Mouse (Mus musculus): ENCODE results near the gene Lag3.
A peak's percentile ranks its signal among the peaks of the same experiment; 100 is the strongest.

Gene Lag3

DNA sequence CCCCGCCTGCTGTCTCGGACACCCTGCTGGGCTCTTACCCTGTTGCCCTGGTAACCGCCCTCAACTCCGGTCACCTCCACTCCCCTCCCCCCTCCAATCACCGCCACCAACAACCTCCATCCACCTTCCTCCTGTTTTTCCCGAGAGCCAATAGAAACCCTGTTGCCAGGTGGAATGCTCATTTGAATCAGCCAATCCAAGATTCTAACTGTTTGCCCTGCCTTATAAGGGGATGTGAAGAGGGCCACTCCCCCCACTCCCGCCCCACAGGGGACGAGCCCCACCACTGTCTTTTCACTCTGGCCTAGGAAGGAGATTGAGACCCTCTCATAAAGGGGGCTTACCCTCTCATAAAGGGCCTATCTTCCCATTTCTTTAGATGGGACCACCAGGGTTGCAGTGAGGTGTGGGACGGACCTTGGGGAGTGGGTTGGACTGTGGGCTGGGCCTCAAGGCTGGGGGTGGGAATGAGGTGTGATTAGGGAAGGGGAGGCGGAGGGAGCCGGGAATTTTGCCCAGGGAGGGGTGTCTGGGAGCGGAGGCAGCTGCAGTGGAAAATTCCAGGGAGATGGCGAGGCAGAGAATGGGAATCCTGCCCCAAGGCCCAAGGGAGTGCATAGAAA is 8.3 kb upstream of the Lag3 start, which contains the start of gene Ptms:
Gene Ptms (minus strand): TSS at position 409 of the 623 bp plus-strand sequence.
- DNase-seq (ENCODE audit: low spot score) = peak; percentile 98

DNA sequence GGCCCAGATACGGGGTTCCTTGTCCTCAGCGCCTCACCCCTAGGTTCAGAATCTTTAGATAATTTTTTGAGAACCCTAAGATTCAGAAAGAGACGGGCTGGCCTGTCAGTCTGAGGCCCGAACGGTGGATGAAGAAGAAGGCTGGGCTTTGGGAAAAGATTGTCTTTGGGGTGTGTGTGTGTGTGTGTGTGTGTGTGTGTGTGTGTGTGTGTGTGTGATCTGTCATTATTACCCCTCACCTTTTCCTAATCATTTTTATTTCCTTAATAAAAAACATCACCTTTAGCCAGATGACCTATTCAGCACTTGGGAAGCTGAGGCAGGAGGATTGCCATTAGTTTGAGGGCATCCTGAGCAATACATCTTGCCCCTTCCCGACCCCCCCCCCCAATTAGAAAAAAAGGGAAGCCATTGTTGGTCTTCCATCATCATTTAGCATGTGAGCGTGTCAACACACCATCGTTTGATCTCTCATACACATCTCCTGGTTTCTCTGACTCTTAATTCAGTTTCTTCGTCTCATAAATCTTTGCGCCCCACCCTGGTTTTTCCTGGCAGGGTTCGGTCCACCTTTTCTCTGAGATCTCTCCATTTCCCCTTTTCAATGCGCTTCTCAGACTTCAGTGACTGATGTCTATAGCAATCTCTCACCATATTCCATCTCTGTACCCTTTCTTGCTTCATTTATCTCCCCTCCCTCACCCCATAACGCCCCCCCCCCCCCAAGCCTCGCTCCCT is 7.6 kb upstream of the Lag3 start:
- DNase-seq (ENCODE audit: low spot score) = no peak

DNA sequence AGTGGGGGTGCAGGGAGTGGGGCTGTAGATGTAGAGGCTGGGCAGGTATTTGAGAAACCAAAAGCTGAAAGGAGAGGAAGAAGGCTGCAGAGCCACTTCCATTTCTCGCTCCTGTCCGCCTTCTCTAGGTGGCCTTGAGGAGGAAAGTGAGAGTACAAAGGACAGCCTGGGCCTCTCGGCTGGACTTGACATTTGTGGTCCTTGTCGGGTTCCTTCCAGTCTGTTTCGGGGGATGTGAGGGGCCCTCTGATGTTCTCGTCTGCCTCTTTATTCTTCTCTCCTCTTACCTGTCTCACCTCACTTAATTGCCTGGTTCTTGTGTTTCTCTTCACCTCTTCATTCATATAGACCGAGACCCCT is 6.8 kb upstream of the Lag3 start:
- DNase-seq (ENCODE audit: low spot score) = no peak

DNA sequence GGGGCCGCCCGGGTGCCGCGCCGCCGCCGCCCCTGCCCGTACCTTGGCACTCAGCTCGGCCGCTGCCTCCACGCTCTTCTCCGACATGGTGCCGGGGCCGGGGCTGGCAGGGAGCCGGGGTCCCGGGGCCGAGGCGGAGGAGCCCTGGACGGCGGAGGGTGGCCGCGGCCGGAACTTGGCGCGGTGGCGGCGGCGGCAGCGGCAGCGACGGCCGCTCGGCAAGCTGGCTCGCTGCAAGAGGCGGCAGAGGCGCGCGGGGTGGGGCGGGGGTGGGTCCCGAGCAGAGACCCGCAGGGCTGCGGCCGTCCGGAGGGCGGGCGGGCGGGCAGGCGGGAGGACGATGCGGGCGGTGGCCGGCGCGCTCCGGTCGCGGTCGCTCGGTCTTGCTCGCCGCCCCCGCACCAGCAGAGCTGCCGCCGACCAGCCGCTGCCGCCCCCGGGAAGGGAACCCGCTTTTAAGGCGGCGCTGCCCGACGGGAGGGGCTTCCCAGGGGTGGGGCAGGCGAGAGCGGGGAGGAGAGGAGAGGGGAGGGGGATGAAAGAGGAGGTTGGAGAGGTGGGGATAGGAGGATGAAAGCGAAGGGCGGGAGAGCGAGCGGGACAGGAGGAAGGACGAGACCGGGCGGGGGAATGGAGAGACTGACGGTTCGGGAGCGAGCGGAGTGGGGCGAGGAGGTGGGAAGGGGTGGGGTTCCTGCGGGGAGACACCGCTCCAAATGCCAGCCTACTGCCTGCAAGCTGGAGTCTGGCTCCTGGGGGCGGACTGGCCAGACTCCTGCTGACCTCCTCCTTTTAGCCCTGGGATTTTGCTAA is 6.2 kb upstream of the Lag3 start:
- peak; percentile 98 for DNase-seq (ENCODE audit: low spot score)

DNA sequence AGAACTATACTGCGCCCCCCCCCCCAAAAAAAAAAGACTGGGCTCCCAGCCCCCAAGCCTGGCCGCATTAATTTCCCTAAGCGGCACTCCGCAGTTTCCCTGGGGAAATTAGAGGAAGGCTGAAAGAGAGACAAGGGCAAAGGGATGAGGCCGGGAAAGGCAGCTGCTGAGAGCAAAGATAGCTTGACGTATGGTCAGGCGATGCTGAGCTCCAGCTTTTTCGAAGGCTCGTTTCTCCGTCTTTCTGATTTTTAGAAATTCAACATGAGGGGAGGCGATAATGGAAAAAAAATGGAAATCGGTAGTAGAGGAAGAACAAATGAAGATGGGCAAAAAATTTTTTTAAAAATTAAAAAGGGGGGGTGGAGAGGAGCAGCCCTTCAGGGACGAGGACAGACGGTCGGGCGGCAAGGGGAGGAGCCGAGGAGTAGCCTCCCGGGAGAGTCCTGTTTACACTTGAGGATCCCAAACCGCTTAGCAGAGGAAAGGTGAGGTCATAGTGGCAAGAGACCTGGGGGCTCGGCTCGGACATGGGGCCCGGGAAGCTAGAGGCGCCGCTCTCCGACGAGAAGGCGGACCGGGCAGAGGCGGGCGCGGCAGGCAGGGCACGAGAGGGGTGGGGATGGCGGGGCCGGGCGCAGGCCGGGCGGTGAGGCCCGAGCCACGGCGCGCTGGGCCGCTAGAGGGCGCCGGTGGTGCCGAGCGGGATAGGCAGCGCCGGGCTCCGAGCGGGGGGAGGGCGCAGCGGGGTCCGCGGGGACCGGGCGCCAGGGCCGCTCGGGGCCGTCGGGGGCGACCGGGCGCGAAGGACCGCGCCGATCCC is 5.4 kb upstream of the Lag3 start:
- peak; percentile 87 for DNase-seq (ENCODE audit: low spot score)

DNA sequence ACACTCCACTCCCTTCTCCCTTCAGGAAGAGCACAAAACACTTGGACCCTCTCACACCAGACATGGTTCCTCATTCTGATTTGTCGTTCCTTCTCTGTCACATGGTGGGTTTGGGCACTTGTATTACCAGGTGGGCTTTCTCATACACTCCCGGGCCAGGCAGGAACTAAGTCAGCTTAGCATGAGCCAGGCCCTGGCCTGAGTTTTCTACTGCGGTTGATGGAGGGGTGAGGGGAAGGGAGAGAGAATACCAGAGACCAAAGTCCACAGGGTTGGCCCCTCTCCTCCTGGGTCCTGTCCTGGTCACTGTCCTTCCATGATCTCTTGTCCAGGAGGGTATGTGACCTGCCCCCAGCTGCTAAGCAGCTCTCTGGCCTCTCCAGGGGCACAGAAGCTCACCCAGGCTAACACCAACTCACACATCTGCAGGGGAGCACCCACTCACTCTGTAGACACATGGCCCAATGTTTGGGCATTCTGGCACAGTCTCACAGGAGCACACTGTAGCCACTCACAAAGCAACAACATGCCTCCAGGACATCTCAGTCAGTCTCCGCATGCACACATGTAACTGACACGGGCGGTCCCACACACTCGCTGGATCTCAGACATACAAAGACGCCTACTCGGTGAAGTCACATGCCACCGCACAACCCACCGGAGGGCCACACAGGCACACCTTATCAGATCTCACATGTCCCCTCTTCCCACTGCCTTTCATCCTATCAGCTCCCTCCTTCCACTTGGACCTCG is 4.6 kb upstream of the Lag3 start:
- DNase-seq (ENCODE audit: low spot score) = peak; percentile 77

DNA sequence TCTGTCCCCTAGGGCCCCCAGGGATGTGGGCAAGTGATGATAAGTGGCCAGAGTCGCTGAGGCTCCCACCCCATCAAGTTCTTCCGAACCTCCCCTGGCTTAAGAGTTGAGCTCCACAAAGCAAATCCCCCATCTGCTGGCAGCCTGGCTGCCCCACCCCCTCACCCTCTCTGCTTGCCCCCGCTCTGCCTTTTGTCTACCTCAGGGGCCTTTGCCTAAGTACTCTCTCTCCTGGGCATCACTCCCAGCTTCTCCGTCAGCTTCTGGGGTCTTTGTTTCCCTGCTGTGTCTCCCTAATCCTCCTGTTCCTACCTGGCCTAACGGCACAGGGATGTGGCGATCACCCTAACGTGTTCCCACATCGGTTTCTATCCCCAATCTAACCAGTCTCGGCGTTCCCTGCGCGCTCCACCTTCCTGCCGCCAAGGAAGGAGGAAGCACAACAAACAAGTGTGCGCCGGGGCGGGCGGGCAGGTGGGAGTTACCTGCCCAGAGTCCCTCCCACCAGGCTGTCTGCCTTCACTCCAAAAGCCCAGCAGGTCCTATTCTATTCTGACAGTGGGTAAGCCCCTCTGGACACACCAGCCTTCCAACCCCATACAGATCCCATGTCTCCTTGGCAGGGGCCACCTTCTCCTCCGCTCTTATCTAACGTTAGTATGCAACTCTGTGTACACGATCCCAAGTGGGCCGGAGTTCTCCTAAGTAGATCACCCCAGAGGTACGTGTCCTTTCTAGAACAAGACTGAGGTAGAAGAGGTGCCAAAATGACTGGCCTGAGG is 3.8 kb upstream of the Lag3 start:
- peak; percentile 73 for DNase-seq (ENCODE audit: low spot score)

DNA sequence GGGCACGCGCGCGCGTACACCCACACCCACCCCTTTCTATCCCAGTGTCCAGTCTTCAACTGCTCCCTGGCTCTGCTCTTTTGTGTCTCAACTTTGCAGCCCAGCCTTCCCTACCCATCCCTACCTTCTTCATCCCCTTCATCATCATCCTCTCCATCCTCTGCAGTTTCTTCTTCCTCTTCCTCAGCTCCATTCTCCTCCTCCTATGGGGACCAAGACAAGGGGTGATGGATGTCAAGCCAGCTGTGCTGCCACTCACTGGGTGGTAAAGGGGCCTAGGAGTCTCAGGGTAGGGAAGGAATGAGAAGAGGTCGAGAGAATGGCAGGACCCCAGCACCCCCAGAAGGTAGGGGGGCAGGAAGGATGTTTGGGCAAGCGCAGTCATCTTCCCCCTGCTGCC is 3.0 kb upstream of the Lag3 start:
- no peak for DNase-seq (ENCODE audit: low spot score)

DNA sequence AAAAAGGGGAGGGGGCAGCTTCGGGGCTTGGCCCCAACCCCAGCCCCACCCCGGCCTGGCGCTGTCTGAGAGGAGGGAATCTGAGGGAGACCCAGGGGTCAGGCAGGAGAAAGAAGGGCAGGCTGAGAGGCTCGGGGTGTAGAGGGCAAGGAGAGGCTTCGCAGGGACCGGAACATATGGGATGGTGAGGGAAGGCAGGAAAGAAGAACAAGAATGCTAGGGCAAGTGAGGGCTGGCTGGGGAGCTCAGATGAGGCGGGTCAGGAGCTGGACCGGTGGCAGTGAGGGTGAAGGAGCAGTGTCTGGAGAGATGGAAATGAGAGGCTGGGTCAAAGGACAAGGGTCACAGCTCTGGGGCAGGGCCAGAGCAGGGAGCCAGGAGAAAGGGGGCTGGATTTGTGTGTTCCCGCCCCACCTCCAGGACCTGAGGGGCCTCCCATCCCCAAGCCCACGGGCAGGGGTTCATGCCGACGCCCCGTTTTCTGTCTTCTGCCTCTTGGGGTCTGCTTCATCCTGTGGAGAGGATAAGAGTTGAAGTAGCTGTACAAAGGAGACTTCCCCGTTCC is 2.3 kb upstream of the Lag3 start:
- DNase-seq (ENCODE audit: low spot score) = peak; percentile 83

DNA sequence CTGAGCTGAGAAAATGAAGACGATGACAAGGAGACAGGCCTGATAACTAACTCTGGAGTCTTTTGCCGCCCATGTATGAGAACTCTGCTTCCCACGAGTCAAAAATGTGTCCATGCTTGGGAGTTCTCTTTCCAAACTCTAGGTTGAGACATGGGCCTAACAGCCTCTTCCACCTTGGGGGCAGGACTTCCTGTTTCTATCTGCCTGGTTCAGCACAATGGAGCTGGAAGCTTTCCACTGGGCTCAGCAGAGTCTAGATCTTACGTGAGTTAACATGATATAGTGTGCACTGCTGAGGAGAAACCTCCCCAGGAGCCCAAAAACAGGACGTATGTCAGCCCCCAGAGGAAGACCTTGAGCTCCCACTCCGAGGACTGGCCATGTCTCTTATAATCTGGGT is 1.7 kb upstream of the Lag3 start:
- no peak for DNase-seq (ENCODE audit: low spot score)

DNA sequence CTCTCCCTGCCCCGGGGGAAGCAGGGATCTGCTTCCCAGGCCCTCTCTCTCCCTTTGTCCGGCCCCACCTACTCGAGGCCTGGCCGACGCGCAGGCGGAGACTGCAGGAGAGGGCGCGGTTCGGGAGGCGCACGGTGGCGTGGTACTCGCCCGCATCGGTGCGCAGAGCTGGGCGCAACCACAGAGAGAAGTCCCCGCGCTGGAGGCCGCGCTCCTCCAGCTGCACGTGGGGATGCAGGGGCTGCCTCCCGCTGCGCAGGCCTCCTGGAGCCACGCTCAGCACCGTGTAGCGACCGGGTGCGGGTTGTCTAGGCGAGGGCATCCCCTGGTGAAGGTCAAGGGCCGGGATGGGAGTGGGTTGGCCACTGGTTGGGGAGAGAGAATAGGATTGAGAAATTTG is 1.5 kb downstream of the Lag3 start:
- no peak for DNase-seq (ENCODE audit: low spot score)

DNA sequence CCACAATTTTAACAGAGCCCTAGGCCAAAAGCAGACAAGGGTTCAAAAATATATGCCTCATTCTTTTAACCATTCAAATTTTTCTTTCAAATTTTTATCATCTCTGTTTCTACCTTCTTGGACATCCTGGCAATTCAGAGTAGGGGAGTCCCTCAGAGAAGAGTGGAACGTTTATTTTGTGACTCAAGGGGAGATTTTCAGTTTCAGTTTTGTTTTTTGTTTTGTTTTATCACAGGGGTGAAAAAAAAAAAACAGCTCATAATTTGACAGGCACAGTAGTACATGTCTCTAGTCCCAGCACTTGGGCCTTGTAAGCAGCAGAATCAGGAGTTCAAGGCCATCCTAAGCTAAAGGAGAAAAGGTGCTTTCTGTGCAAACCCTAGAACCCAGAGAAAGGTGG is 3.7 kb downstream of the Lag3 start:
- no peak for DNase-seq (ENCODE audit: low spot score)

DNA sequence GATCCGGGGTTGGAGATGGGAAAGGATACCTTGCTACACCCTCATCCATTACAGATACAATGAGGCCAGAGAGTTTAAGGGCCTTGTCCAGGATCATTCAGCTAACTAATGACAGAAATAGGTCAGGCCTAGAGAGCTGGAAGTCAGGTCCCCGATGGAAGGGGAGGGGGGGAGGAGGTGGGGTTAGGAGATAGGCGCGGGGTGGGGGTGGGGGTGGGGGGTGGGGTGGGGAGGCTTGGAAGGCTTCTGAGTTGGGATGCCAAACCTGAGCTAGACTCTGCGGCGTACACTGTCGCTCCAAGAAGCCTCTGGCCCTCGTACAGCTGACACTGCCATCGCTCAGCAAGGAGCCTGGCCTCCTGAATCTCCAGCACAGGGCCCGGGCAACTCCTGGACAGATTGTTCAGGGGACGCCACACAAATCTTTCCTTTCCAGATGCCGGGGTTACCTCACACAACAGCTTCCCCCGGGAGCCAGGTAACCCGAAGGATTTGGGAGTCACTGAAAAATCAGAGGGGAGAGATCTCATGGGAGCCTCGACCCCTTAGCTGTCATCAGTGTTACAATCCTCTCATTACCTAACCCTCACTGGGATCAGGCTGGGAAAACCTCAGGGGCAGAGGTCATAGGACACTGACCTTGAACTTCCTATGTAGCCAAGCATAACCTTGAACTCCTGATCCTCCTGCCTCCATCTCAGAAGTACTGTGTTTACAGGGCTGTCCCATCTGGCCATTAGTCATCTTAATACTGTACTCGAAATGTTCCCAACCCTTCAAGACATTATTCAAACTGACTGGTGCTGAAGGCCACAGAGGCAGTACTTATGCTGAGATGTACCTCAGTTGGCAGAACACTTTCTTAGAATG is 6.3 kb downstream of the Lag3 start:
- no peak for DNase-seq (ENCODE audit: low spot score)

DNA sequence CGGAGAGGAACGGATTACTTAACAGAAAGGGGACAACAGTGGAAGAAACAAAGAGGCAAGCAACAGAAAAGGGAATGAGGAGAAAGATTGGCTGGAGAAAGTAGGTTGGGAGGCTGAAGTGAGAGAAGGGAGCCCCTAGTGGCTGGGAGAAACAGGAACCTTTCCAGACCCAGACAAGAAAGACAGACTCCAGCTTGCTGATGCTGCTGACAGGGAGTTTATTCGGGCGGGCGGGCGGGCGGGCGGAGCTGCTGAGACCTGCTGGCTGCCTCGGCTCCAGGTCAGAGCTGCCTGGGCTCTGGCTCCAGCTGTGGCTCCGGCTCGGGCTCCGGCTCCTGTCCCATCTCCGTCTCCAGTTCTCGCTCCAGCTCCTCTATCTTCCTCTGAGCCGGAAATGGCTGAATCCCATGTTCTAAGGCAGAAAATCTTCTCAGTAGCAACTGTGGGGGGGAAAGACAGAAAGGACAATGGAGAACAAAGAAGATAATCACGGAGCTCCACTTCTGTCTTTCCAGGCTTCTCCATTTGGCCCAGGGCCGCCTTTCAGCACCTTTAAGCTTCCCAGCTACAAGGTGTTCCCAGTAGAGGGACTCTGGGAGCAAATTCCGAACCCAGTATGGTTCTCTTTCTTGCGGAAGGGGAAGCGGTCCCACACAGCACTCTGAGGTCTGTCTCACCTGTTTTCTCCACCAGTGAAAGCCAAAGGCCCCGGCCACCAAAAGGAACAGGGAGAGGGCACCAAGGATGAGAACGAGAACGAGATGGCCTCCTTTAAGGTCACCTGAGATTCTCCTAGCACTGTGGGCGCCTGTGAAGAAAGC is 7.1 kb downstream of the Lag3 start:
- DNase-seq (ENCODE audit: low spot score) = peak; percentile 86

DNA sequence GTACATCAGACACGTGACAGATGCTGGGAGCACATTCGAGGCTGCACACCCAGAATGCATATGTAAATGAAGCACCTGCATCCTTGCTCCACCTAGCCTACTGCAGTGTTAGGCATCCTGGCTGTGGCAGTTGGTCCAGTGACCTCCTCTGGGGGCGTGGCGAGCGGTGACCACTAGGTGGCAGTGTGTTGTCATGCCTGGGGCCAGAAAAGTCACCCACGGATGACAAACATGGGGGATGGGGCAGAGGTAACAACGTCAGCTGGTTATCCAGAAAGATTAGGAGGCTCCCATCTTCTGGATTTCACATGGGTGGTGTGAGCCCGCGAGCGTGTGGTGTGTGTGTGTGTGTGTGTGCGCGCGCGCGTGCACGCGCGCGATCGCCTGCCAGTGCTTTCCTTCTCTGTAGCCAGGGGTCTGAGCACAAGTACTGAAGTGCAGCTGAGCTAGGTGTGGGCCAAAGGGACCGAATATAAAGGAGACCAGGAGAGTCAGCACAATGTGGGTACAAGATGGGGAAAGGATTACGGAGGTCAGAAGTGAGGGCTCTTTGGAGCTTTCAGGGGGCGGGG is 7.8 kb downstream of the Lag3 start:
- DNase-seq (ENCODE audit: low spot score) = peak; percentile 90

DNA sequence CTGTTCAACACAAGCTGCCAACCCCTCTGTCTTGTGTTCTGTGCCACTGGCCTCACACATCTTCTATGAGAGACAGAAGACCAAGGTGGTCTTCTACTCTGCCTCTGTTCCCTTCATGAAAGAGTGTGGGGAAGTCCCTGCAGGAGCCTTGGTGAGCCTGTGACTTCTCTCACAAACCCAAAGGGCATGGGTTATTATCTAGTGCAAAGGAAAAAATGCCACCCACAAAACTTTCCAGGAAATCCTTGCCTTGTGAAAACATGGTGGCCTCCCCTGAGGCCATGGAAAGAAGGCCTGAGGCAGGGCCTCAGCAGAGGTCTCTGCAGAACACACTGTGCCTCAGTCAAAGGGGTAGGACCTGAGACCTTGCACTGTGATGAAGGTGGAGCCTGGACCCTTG is 9.7 kb downstream of the Lag3 start:
- no peak for DNase-seq (ENCODE audit: low spot score)

DNA sequence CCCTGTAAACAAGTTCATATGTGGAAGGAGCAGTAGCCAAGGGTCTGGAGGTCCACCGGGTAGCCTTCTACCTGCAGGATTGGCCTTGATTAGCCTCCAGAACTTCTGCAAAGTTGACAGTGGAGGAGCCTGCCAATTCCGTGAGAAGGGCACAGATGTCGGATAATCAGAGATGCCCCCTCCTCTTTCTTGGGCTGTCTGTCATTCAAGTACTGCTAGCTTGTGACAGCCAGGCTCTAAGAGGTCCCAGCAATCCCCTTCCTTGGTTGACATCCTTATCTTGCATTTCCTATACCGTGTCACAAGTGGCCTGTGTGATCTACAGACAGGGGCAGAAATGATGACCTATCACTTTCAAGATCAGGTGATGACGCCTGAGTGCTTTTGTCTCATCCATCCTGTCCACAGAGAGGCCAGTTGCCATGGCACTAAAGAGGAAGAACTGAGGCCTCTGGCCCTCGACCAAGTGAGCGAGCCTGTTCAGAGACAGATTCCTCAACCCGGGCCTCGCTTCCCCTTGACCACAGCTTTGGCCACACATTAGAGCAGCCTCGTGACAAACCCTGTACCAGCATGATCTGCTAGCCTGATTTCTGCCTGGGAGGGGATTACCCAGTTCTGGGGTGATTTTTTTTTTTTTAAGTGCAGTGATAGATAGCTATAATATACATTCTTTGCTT is 10.6 kb downstream of the Lag3 start:
- no peak for DNase-seq (ENCODE audit: low spot score)

All from yolk sac, embryonic 10.5 days (tissue).